Comparison of ENCODE assay signal across 8 mouse cellular contexts in the genomic region with DNA sequence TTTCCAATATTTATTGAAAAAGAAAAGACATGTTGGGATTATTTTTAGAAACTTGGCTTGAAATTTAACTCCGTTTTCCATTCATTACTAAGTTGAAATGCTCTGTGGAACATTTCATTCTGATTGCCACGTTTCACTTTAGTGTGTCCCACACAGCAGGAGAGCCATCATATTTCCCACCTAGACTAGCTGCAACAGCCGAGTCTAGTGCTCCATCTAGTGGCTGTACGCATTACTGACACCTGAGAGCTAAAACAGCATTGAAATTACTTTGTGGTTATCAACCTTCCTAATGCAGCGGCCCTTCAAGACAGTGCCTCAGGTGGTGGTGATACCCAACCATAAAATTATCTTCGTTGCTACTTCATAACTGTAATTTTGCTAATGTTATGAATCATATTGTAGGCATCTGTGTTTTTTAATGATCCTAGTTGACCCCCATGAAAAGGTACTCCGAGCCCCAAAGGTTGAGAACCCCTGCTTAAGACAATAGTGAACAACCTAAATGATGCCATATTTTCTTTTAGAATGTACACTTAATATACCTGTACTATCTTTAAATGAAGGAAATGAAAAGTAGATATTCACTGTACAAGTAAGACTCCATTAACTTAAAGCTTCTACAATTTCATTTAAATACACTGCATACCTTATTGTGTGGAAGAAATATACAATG.
DNase-seq lines count a peak whose midpoint lies in the region; ATAC-seq and TF ChIP-seq lines count a peak whose summit lies in the region.

No protein-coding gene starts in this region.

- no peaks in the 10 kb centered on the region for H3K27me3 ChIP-seq in heart, embryonic 10.5 days (ENCODE audit: insufficient read depth, poor library complexity, severe bottlenecking)

- peak; percentile 58 for ATAC-seq in inflammation-experienced regulatory T-cells, adult 6 months
- ATAC-seq in megakaryocyte-erythroid progenitor cell, adult 5-6 weeks (replicated peaks; ENCODE audit: low FRiP score, low TSS enrichment, poor library complexity, severe bottlenecking), result peak; percentile 99

- H3K4me3 ChIP-seq in heart, embryonic 10.5 days, result no peak overlapping the region
- no peak overlapping the region for H3K4me3 ChIP-seq in left cerebral cortex, adult 2 months

- peaks cover 7% of the 10 kb centered on the region; the same call in 1 of the 2 replicates for H3K4me1 ChIP-seq in heart, embryonic 10.5 days

- 22% methylated on average over 7 of the region's 7 CpGs for WGBS in heart, embryonic 10.5 days

- intact Hi-C loops in left cerebral cortex, adult 2 months (cut with DNase I), result loop anchor here (1.0 to 10.0 kb wide), 5 partner anchors 148 to 753 kb away; partner anchors contain the start of gene Klf5

- DNase-seq in heart, adult 18-20 months, result peak; percentile 37 to 72
- DNase-seq in heart, embryonic 10.5 days (ENCODE audit: low spot score), result no peak
- DNase-seq in cerebellum, postnatal 10 days, result peak; percentile 85 to 88
- peak; percentile 34 to 74 for DNase-seq in frontal cortex, postnatal 14 days (ENCODE audit: low spot score in 2 of 2)
- DNase-seq in left cerebral cortex, adult 2 months (ENCODE audit: extremely low spot score in 1 of 2, low spot score in 2 of 2), result peak; percentile 72 to 74
- DNase-seq in right cerebral cortex, postnatal 36 days (ENCODE audit: low spot score in 2 of 2), result peak; percentile 62 to 63

- H3K9me3 ChIP-seq in heart, embryonic 10.5 days, result no peaks in the 10 kb centered on the region

- H3K36me3 ChIP-seq in heart, embryonic 10.5 days, result no peaks in the 10 kb centered on the region

- H3K27ac ChIP-seq in heart, embryonic 10.5 days, result no peak overlapping the region
- H3K27ac ChIP-seq in left cerebral cortex, adult 2 months, result no peak overlapping the region

- peak; percentile 97 for TF ChIP-seq CTCF in left cerebral cortex, adult 2 months (IDR thresholded peaks at IDR 0.05)
